Mouse (Mus musculus) T-cell, adult 2 months (primary cell): ENCODE results near the gene H2-DMb1.

Experiments
- DNase-seq: peaks from one replicate; pipeline ENCODE4 v3.0.0; 2022; ENCODE audit warnings: low spot score

H2-DMb1 gene

GRCm38 (mm10) chr17:34152923-34153322 lies at the start of gene H2-DMb1:
TSS of gene H2-DMb1 (plus strand) at chr17:34153072.
- DNase-seq, result no peak

- no peak for DNase-seq
Measured at GRCm38 (mm10) chr17:34104804-34105203, 48.1 kb upstream of the H2-DMb1 start.

- no peak for DNase-seq
Measured at GRCm38 (mm10) chr17:34106555-34106954, 46.3 kb upstream of the H2-DMb1 start.

- no peak for DNase-seq
Measured at GRCm38 (mm10) chr17:34107109-34107867, 45.6 kb upstream of the H2-DMb1 start.

- DNase-seq, result no peak
Measured at GRCm38 (mm10) chr17:34108460-34108859, 44.4 kb upstream of the H2-DMb1 start.

GRCm38 (mm10) chr17:34109038-34109805 lies 43.6 kb upstream of the H2-DMb1 start:
- DNase-seq, result no peak

GRCm38 (mm10) chr17:34109806-34110195 lies 43.1 kb upstream of the H2-DMb1 start:
- no peak for DNase-seq

GRCm38 (mm10) chr17:34110309-34110708 lies 42.6 kb upstream of the H2-DMb1 start:
- DNase-seq, result no peak

- no peak for DNase-seq
Measured at GRCm38 (mm10) chr17:34114114-34114513, 38.8 kb upstream of the H2-DMb1 start.

- DNase-seq, result no peak
Measured at GRCm38 (mm10) chr17:34116736-34117370, 36.0 kb upstream of the H2-DMb1 start.

GRCm38 (mm10) chr17:34117421-34118112 lies 35.3 kb upstream of the H2-DMb1 start:
- no peak for DNase-seq

- peak; percentile 54 for DNase-seq
Measured at GRCm38 (mm10) chr17:34118113-34118872, 34.6 kb upstream of the H2-DMb1 start.

- DNase-seq, result no peak
Measured at GRCm38 (mm10) chr17:34118873-34119248, 34.0 kb upstream of the H2-DMb1 start.

GRCm38 (mm10) chr17:34119249-34120179 lies 33.4 kb upstream of the H2-DMb1 start, which contains the start of gene H2-DMa:
TSS of gene H2-DMa (plus strand) at chr17:34119541.
- peak; percentile 99 for DNase-seq

GRCm38 (mm10) chr17:34120180-34120723 lies 32.6 kb upstream of the H2-DMb1 start:
- peak; percentile 61 for DNase-seq

GRCm38 (mm10) chr17:34120814-34121171 lies 32.1 kb upstream of the H2-DMb1 start:
- peak; percentile 70 for DNase-seq

- DNase-seq, result peak; percentile 47
Measured at GRCm38 (mm10) chr17:34121172-34121878, 31.5 kb upstream of the H2-DMb1 start.

- DNase-seq, result no peak
Measured at GRCm38 (mm10) chr17:34121879-34122187, 31.0 kb upstream of the H2-DMb1 start.

GRCm38 (mm10) chr17:34122188-34122984 lies 30.5 kb upstream of the H2-DMb1 start, which contains the start of gene Brd2:
TSS of gene Brd2 (minus strand) at chr17:34122634.
- DNase-seq, result peak; percentile 96
